In the genomic region with DNA sequence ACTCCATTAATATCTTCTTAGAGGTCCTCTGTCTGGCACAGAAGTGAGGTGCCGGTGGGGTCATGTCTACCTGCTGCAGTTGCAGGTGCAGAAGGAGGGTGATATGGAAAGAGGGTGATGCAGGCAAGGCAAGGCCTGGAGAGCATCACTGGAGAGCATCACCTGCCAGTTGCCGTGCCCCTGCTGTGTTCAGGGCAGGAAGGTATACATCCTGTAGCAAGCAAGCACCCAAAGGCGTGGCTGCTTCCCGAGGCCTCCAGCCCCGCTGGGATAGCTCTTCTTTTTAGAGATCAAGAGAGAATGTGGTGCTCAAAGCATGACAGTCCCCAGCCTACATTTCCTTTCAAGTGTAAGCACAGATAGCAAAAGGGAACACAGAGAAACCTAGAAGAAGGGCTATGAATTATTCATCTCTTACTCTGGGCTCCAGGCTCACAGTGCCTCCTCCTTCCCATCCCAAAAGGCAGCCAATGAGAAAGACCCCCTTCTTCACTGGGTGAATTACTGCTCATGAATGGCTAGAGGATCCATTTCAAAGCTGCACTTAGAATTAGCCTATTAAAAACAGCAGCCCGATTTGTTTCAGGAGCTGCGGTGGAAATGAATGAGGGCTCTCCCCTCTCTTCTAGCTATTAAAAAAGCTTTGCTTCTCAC, we compare ENCODE assay signal across 11 mouse cellular contexts. TPM values are rescaled to one million over a fixed set of nuclear protein-coding genes. Genes with fewer than 3 reads are reported as not detected.
DNase-seq lines count a peak whose midpoint lies in the region; ATAC-seq lines count a peak whose summit lies in the region.
"Had no signal": no experiment of that assay in that cellular context is flagged by ENCODE, and none has a peak within 500 bp of the region (broad histone marks: within the 10 kb centered on the region; RNA-seq: fewer than 3 reads in every experiment).

No protein-coding gene starts in this region.

- H3K4me1 ChIP-seq in megakaryocyte, embryonic 14.5 days, result no peaks in the 10 kb centered on the region
- H3K4me1 ChIP-seq in midbrain, embryonic 10.5 days, result peaks cover 19% of the 10 kb centered on the region

- H3K27me3 ChIP-seq in megakaryocyte, embryonic 14.5 days (replicated peaks), result no peaks in the 10 kb centered on the region
- no peaks in the 10 kb centered on the region for H3K27me3 ChIP-seq in midbrain, embryonic 10.5 days (ENCODE audit: low read depth, poor library complexity, severe bottlenecking)

- no peaks in the 10 kb centered on the region for H3K36me3 ChIP-seq in megakaryocyte, embryonic 14.5 days (replicated peaks; ENCODE audit: low read length)
- H3K36me3 ChIP-seq in midbrain, embryonic 10.5 days, result no peaks in the 10 kb centered on the region

- peak; percentile 15 to 57 for DNase-seq in frontal cortex, adult 2 months (ENCODE audit: extremely low spot score in 1 of 2, low spot score in 1 of 2)
- DNase-seq in midbrain, embryonic 10.5 days (ENCODE audit: low spot score), result peak; percentile 34
- DNase-seq in right cerebral cortex, postnatal 36 days (ENCODE audit: low spot score in 2 of 2), result peak; percentile 6 to 15
- no peak for DNase-seq in urinary bladder, postnatal 14 days (ENCODE audit: low spot score)
- no peak for DNase-seq in gastrocnemius, postnatal 10 days
- no peak for DNase-seq in kidney, adult 9 months
- DNase-seq: cerebellum, adult 11-12 months had no signal

- no peaks in the 10 kb centered on the region for H3K9me3 ChIP-seq in megakaryocyte, embryonic 14.5 days
- H3K9me3 ChIP-seq in midbrain, embryonic 10.5 days (replicated peaks), result no peaks in the 10 kb centered on the region

- ATAC-seq in megakaryocyte, adult 5-6 weeks (ENCODE audit: poor library complexity, severe bottlenecking), result no peak

- H3K27ac ChIP-seq in midbrain, embryonic 10.5 days (replicated peaks), result peak overlapping the region; percentile 73

- WGBS in midbrain, embryonic 10.5 days, result 36% methylated on average over 7 of the region's 7 CpGs

- peak overlapping the region; percentile 44 for H3K4me3 ChIP-seq in megakaryocyte, embryonic 14.5 days (replicated peaks)
- peak overlapping the region; percentile 37 for H3K4me3 ChIP-seq in midbrain, embryonic 10.5 days

RNA-seq across cellular contexts. Expression of a gene that starts 44.6 kb away (rescaled TPM):
- polyA plus RNA-seq in megakaryocyte, embryonic 14.5 days (2012; ENCODE audit: insufficient read depth, low replicate concordance), result not detected in 2 replicates
- not detected in 2 replicates for total RNA-seq in megakaryocyte, adult 5-6 weeks (2015)
- total RNA-seq in megakaryocyte, adult 5-6 weeks (2017), result 0.15 TPM in 1 of 2 replicates, not detected in the other
- polyA plus RNA-seq in frontal cortex, adult 2 months (2012; rRNA removed), result 0.06 and 0.12 TPM in 2 replicates
- polyA plus RNA-seq in midbrain, embryonic 10.5 days (2016; fragmentation: Nextera tagmentation; extraction: Ambion mirVana), result 0.10 TPM in 1 of 2 replicates, not detected in the other
- total RNA-seq in gastrocnemius, postnatal 10 days (2021), result 1 to 10 TPM; 5.4 to 8.2 TPM
- total RNA-seq: ES-E14 had no signal
- polyA plus RNA-seq: limb, embryonic 11.5 days had no signal

Comparison
In these comparisons a context has a peak if more than half of its experiments do, and no peak if none do; other contexts are left out.
1. DNase-seq: peak in frontal cortex, adult 2 months (2 of 2), midbrain, embryonic 10.5 days (single experiment) and right cerebral cortex, postnatal 36 days (2 of 2); none in urinary bladder, postnatal 14 days (single experiment), gastrocnemius, postnatal 10 days (single experiment) and kidney, adult 9 months (single experiment).